Mouse (Mus musculus) testis, postnatal 10 days (tissue): ENCODE measurements around the gene Runx3.
A peak's percentile ranks its signal among the peaks of the same experiment; 100 is the strongest.

Experiments used
- DNase-seq: peaks from one replicate; pipeline ENCODE4 v3.0.0; 2021; ENCODE audit warnings: low spot score

Runx3 gene

DNA sequence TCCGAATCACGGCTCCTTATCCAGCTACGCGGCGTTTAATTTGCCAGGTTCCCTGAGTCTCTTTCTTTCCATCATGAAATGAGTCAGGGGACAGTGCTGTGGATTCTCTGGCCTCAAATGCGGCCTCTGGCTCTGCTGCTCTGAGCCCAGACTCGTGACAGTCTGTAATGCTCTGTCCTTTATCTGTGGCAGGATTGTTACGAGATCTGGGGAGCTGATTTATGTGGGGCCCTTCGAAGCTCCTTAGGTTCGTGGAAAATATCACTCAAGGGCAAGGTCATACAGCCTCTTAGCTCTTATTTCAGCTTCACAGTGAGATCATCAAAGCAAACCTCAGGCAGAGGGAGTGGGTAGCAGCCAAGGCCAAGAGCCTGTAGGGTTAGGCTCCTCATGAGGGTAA lies 6.2 kb upstream of the Runx3 start:
- no peak for DNase-seq

DNA sequence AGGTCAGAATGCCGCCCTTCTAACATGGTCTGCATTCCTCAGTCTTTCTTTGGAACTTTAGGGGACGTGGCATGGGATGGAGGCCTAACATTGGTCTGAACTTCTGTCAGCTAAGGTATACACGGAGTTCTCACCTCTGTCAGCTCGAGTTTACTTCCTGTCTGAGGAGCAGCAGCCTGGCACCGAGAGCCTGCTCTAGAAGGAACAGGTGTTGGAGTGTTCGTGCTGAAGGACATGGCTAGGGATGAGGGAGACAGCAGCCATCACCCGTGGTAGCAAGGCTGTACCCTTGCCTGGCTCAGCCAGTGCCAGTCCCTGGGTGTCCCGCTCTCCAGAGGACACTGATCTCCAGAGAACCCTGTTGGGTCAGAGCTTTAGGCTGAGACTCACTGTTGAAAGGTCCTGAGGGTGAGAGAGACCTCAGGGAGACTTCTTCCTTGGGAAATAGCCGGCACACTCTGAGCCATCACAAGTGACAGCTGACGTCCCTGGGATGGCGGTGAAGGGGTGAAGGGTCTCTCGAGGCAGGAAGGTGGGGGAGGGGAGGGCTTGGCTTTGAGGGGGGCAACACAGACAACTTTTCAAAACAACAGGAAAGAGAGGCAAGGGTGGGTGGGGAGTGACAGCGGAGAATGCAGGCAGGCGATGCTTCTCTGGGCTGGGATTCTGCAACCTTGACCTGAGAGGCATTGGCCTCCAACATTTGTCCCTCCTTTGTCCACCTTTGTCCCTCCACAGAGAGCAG lies 4.9 kb upstream of the Runx3 start:
- DNase-seq, result no peak

DNA sequence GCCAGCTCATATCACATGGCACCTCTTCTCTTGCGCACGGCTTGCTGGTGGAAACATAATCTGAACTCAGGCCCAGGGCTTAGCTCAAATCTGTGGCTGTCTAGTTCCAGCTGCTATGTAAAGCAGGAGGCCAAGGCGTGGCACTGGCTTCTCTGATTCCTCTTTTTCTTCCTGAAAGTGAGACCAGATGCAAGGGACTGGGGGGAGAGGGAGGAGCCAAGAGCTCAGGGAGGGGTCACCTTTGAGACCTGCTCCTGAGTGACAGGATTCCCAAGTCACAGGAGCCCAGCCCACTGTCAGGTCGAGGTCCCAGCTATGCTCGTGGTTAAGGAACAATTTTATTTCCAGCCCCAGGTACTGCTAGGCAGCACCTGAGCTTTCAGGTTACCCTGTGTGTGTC lies 4.1 kb upstream of the Runx3 start:
- DNase-seq, result no peak

DNA sequence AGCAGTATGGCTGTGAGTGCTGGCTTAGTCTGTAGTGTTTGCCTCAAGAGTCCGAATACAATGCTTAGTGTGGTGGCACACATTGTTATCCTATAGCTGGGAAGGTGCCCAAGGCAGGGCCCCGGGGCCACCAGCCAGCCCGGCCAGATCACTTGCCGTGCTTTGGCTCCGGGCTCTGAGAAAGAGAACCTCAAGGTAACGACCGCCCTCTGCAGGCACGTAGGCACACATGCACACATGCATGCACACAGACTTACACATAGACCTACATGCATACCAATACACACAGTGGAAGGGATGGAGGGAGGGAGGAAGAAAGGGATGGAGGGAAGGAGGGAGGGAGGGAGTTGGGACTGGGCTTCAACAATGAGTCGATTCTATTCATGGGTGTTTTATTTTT lies 2.6 kb upstream of the Runx3 start:
- DNase-seq, result no peak

DNA sequence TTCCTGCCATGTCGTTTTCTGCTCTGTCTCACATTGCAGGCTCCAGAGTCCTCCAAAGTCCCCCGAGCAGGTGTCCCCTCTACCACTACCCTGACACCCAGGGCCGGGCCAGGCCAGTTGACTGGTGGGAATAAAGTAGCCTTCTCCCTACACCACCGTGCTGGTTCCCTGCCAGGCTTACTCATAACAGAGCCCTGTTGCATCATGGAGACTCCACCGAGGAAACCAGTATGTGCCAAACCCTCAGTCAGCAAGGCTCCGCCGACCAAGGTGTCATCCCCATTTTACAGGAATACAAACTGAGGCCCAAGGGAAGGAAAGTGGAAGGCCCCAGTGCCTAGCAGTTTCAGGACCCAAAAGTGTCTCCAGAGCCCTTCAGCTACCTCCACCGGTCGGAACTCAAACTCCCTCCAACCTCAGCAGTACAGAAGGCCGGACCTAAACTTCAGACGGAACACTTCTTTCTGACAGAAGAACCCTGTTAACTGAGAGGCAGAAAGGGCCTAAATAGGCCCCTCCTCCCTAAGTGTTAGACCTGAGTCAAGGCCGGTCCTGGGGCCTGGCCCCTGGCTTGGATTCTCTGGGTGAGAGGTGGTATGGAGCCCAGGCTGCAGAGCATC lies 1.5 kb upstream of the Runx3 start:
- DNase-seq, result no peak

DNA sequence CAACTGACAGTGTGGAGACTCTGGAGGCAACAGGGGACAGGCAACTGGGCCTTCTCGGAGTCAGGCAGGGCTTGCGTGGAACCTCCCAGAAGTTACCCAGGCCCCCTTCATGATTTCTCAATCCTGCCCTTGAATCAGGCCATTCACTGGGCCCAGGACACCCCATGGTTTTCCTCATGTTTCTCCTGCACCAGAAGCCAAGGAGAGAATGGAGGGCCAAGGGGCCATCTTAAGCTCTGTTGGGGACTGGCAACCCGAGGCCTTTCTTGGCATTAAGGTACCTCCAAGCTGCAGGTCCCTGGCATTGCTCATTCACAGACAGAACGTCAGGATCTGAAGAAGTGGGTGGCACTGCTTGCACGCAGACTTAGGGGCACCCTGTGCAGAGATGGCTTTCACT lies 3.3 kb downstream of the Runx3 start:
- no peak for DNase-seq

DNA sequence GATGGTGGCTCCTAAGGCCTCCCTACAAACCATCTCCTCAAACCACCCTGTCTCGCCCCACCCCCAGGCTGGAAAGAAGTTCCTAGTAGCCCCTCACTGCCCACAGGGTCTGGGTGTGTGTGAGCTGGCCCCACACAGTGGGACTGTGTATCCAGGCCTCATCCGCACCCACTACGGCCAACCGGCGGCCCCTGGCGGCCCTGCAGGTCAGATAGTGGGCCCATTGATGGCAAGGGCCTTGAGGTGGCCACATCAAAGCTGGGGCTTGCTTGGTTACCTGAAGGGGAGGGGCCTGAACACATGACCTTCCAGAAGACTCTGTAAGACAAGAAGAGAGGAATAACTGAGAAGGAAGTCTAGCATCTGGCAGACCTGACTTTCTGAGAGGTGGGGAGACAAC lies 4.3 kb downstream of the Runx3 start:
- no peak for DNase-seq

DNA sequence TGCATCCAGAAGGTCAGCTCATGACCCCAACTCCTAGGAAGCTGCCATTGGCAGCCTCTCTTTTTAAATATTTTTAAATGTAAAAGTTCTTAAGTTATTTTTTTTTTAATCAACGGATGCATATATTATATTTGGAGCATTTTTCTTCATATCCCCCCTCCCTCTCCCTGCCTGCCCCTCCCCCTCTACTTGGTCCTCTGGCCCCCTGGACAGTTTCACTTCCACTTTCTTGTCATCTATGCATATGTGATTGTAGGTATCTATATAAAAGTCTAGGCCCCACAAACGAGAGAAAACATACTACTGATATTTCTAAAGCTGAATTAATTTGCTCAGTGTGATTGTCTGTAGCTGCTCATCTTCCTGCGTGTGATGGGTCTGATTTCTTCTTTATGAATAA lies 4.7 kb downstream of the Runx3 start:
- no peak for DNase-seq

DNA sequence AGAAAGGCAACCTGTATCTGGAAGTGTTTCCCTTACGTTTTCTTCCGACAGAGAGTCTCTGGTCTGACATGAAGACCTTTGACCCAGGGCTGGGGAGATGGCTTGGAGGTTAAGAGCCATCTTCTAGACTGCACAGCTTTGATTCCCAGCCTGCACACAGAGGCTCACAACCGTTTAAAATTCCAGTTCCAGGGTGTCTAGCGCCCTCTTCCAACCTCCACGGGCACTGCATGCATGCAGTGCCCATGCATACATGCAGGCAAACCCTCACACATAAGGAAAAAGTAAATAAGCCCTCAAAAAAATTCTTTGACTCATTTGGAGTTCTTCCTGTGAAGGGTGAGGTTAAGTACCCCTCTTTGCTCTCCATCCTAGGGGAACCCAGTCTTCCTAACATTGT lies 5.9 kb downstream of the Runx3 start:
- DNase-seq, result no peak

DNA sequence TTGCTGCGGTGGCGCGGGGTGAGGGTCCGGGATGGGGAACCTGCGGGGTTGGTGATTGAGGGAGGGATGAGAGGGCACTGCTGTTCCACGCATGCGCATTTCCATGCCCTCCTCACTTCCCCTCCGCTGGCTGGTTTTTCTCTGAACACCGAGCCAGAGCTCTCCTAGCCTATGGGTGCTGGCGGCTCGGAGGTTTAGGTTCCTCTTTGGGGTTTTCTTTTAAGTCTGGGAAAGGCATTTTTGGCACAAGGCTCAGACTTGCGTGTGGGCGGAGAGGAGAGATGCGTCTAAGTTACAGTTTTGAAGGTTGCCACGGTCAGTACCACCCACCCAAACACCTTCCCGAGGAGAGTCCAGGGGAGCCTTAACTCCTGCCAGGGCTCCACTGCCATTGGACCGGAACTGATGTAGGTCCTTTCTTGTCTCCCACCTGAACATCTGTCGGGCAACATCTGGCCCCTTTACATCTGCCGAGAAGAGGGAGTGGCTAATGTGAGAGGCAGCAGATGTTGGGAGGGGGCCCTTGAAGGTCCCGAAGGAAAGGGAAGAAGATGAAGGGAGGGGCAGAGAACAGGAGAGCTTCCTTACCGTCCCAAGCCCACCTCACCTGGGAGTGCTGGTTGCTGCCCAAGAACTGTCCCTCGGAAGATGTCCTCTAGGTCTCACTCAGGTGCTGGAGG lies 8.5 kb downstream of the Runx3 start:
- DNase-seq, result no peak

DNA sequence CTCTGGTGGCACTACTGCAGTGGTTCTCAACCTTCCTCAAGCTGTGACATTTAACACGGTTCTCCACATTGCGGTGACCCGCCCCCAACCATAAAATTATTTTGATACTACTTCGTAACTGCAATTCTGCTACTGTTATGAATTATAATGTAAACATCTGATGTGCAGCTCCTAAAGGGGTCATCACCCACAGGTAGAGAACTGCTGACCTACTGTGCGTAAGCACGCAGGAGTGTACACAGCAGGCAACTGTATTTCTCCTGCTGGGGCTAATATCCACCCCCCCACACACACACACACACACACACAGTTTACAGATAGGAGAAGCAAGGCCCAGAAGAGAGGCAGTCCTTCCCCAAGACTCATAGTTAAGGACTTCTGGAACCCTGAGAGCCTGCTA lies 9.7 kb downstream of the Runx3 start:
- no peak for DNase-seq

DNA sequence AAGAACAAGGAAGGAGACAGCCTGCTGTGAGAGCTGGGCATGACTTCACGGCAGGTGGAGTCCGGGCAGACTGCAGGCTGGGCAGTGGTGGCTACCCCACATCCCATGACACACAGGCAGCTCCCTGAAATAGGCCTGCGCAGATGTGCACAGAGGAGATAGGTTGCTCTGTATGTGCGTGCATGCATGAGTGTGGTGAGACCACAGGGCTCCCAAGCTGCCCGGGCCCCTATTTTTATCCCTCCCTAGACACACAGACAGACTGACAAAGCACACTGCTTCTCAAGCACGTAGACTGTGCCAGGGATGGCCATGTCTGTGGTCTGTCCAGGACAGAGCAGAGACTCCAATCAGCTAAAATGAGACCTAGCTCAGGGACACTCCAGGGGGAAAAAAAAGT lies 10.7 kb downstream of the Runx3 start:
- no peak for DNase-seq

DNA sequence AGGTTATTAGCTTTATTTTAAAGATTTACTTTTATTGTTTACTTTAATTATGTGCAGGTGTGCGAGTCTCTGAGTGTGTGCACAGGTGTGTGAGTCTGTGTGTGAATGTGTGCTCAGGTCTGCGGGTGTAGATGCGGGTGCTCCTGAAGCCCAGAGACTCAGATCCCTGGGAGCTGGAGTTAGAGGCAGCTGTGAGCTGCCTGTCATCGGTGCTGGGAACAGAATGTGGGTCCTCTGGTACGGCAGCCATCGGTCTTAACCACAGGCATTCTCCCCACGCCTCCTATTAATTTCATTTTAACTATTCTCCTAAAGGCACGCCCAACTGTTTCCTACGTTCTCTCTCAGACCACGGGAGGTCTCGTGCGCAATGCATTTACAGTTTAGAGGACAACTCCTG lies 12.3 kb downstream of the Runx3 start:
- DNase-seq, result no peak

DNA sequence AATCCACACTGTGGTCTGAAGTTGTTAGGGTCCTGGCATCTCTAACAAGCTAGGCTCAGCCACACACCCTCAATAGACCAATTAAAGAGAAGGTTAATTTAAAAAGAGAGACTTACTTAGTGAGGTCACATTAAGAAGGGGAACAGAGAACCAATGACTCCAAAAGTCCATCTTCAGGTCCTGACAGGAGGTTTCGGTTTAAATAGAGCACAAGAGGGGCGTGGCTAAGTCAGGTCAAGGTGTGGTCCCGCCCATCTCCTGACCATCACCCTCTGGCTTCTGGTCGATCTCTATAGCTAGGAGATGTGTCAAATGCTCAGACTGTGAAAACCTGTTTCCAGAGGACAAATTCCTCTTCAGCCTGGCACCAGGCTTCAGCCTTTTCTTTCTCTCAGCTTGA lies 13.3 kb downstream of the Runx3 start:
- DNase-seq, result no peak

DNA sequence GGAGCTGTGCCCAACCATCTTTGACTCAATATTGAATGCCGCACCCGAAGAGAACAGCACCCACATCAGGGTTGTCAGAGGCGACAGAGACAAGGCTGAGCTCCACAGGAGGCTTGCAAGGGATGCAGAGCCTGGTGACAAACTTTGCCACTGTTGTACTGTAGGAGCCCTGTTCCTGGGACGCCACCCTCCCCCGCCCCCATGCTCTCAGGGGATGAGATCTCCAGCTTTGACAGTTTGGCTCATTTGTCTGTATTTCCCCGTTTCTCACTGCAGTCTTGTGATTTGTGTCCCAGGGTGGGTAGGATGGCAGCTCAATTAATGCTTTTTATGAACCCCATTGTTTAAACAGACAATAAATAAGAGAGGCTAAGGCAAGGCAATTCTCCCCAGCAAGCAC lies 14.9 kb downstream of the Runx3 start:
- no peak for DNase-seq

DNA sequence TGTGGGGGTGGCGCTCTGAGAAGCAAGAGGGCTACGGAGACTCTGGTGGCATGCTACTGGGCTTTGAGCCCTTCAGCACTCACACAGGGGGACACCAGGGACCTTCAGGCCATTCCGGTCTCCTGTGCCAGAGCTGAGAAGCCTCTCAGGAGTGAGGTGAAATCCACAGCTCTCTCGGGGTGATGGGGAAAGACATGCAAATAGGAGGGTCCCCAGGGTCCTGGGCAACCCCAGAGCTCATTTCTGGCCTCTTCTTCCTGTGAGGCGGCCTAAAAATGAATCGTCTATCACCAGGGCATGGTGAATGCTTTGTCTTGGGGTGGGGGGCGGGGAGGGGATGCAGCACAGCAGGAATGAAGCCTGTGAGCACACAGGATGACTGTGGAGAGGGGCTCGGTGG lies 15.8 kb downstream of the Runx3 start:
- no peak for DNase-seq

DNA sequence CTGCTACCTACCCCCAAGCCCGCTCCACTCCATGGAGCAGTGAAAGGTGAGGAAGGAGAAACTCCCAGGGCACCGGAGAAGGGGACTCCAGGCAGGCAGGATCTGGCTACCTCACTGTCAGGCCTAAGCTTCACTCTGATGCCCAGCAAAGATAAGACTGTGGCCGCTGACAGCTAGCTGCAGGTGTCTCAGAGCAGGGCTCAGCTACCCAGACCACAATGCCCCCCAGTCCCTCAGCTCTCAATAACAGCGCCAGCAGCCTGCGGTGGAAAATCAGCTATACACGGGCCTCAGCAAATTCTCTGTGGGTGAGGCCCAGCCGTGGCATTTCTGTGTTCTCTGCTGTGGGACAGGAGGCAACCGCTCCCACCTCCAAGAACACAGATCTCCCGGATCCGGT lies 16.2 kb downstream of the Runx3 start:
- DNase-seq, result no peak

DNA sequence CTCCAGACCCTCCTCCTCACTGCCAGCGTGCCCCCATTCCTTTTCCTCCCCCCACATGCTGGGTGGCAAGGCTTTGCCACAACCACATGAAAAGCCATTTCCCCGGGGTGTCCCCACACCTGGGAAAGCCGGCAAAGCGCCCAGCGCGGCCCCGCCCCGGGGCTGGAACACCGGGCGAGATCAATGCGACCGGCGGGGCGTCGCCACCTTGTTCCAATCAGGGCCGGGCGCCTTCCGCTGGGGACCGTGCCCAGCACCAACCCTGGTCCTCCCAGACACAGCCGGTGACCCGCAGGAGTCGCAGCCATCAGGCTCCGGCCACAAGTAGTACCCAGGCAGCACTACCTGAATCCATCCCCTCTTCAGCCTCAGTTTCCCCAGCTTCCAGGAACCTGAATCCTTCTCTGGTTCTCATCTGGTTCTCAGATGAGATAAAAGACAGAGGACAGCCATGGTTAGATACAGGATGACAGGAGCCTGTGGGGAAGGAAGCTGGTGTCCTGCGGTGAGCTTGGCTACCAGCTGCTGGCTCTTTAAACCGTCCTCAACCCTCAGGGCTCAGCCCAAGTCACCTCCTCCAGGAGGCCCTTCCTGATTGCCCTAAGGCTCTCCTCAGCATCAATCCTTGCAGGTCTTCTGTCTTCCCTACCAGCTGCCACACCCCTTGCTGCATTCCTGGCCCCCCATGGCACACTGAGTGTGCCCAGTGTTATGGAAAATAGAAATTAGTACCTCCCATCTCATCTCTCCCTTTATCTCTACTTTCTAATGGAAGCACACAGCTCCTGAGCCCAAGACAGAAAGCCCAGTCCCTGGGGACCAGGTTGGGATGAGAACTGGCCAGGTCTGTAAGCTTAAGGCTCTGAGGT lies 20.4 kb downstream of the Runx3 start:
- DNase-seq, result no peak

DNA sequence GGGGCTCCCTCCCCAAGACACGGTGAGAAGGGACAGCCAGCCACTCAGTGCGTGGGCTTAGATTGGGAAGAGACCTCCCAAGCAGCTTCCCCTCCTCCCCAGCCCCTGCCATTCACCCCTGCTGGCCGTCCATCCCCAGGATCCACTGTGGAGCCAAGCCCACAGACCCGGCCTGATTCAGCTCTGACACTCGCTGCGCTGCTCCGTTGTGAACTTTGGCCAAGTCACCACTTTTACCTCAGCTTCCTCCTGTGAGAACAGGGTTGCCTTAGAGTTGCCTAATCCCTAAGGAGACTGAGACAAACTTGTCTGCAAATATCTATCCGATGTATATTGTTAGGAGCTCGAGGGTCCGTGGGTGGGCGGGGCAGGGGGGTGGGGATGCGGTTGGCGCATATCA lies 21.3 kb downstream of the Runx3 start:
- no peak for DNase-seq

DNA sequence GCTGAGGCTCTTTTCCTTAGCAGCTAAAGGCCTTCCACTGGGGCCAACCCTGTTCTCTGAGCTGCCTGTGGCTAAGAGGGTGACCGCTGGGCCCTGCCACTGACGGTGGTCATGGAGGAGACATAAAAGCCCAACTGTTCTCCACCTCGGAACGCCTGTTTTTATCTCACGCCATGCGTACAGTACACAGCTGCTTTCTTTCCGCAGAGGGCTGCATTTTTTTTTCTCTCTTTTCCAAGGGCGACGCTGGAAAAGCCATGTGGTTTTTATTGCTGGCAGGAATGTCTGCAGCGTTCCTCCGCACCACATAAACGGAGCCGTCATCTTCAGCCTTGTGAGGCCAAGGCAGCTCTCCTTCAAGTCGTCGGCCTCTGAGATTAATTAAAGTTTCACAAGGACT lies 26.3 kb downstream of the Runx3 start:
- DNase-seq, result no peak

DNA sequence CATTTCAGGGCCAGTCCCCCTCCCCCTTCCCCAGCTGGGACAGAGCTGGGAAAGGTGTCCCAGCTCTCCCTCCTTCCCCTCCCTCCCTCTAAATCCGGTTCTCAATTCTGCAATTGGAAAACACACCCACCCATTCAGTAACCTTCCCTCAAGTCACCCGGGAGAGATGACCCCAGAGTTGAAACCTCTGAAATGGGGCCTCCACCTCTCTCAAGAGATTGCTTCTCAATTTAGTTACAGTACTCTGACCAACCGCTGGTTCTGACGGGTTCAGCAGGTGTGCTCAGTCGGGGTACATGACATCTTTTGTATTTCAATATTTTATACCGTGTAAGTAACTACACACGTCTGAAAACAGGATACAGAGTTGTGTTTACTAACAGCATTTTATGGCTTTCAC lies 28.2 kb downstream of the Runx3 start:
- no peak for DNase-seq

DNA sequence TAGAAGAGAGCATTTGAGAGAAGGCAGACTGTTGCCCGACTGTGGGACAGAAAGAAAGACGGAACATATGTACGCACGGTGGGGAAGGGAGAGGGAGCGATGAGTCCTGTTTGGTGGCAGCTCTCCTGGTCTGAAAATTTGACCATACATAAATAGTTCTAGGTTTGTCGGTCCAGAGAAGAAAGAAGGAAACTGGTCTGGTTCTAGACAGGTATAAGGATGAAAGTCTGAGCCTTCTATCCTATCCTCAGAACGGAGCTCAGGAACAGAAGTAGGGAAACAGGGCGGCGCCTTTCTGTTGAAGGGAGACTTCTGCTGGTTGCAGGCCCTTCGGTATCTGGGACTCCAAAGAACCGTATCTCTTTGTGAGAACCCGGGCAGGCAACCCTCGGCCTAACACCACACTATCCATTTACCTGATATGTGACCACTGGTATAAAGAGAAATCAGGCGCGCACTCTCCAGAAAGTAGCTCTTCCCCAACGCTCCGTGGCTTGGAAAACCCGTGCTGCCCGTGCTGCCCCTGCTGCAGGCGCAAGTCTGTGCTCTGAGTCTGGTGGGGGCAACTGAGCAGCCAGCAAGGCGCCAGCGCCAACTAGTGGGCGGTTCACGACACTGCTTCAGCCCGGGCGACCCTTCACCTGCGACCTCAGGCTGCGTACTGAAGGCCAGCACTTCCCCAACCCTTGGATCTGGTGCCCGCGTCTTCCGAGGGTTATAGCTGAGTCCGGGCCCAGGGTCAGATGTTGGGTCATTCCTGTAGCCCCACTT lies 29.8 kb downstream of the Runx3 start:
- DNase-seq, result peak; percentile 81
